Mouse (Mus musculus) liver, embryonic 16.5 days (tissue): ENCODE measurements at regions not wholly inside any gene's neighbourhood (a gene's known extent, or its start where the extent isn't known, plus 50 kb on each side); places are given as distances from the start of the nearest gene placed in this dataset.

Experiments
- ATAC-seq: fragments of 200-750 bp; cut with Nextera tagmentation; 2 replicates; pipeline ENCODE4 v1.8.0; 2017; ENCODE audit warnings: low read depth, mild to moderate bottlenecking, moderate number of reproducible peaks, moderate library complexity
- H3K27ac ChIP-seq: fragments of 300-500 bp; sonication (generic); 2 replicates; pipeline ENCODE4 v1.5.1; 2014; ENCODE audit warnings: mild to moderate bottlenecking, low read length
- H3K27me3 ChIP-seq: fragments of 300-500 bp; sonication (generic); 2 replicates; pipeline ENCODE4 v1.6.1; 2014; ENCODE audit warnings: low read depth, low read length, mixed read lengths; ENCODE audit not compliant: control insufficient read depth, insufficient read depth
- H3K36me3 ChIP-seq: fragments of 300-500 bp; sonication (generic); 2 replicates; pipeline ENCODE4 v1.6.1; 2014; ENCODE audit warnings: mild to moderate bottlenecking; ENCODE audit not compliant: control insufficient read depth, insufficient read depth
- H3K4me1 ChIP-seq: fragments of 300-500 bp; sonication (generic); 2 replicates; pipeline ENCODE4 v1.6.1; 2014; ENCODE audit warnings: low read depth, low read length, mixed read lengths; ENCODE audit not compliant: control insufficient read depth
- H3K4me2 ChIP-seq: fragments of 300-500 bp; sonication (generic); 2 replicates; pipeline ENCODE4 v1.6.1; 2014; ENCODE audit warnings: low read depth, low read length, mixed read lengths
- H3K4me3 ChIP-seq: fragments of 300-500 bp; sonication (generic); 2 replicates; pipeline ENCODE4 v1.5.1; 2014; ENCODE audit warnings: low read depth, mild to moderate bottlenecking, low read length
- H3K9ac ChIP-seq: fragments of 300-500 bp; sonication (generic); 2 replicates; pipeline ENCODE4 v1.6.1; 2014; ENCODE audit warnings: low read depth, low read length
- H3K9me3 ChIP-seq: fragments of 300-500 bp; sonication (generic); replicated peaks from 2 replicates; pipeline ENCODE4 v1.6.1; 2016; ENCODE audit warnings: low read length; ENCODE audit not compliant: control insufficient read depth
- WGBS: fragments of 180-500 bp; shearing (Covaris S2); extraction: QIAGEN DNeasy Blood & Tissue Kit; methylation state at CpG from one replicate; pipeline ENCODE4 v1.1.7; 2014; ENCODE audit not compliant: insufficient replicate concordance; 5-methylcytosine and 5-hydroxymethylcytosine counted together

DNA sequence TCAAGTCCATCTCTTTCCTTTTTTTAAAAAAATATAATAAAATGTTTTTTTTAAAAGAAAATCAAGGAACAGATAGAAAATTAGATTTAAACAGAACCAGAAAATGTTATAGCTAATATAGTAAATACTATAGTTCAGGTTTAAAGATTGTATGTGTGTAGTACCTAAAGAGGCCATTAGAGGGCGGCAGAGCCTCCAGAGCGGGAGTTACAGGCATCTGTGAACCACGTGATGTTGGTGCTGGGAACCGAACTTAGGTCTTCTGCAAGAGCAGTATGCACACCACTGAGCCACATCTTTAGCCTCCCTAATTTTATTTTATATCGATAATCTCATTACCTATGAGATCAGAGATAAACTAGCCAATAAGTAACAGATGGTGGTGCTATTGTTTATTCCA is 178.4 kb upstream of the Ankrd50 start:
- Histone ChIP-seq H3K27ac (no peak overlapping the region), H3K9ac (no peak overlapping the region), H3K27me3 (no peaks in the 10 kb centered on the region), H3K36me3 (no peaks in the 10 kb centered on the region), H3K9me3 (no peaks in the 10 kb centered on the region), H3K4me3 (no peak overlapping the region), H3K4me2 (no peak overlapping the region), H3K4me1 (no peaks in the 10 kb centered on the region)
- ATAC-seq: no peak
- 55% methylated on average over 5 of the region's 5 CpGs for WGBS

DNA sequence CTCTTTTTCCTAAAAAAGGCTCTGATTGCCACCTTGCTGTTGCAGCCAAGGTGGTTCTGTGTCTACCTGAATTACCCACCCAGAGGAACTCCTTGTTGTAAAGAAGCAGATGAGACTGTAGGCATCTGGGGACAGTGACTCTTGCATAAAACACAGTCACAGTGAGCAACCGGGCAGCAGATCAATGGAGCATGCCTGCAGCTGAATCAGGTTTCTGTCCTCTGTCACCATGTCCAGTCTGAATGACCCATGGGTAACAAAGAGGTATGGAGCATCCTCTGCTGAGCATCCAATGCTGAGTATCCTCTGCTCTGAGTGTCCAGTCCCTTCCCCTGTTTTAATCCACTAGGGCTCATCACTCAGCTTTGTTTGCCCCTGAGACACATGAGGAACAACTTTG is 172.1 kb upstream of the Ankrd50 start:
- no peak overlapping the region for H3K9ac ChIP-seq
- H3K4me3 ChIP-seq: no peak overlapping the region
- no peaks in the 10 kb centered on the region for H3K27me3 ChIP-seq
- H3K27ac ChIP-seq: no peak overlapping the region
- no peaks in the 10 kb centered on the region for H3K9me3 ChIP-seq
- WGBS: 65% methylated on average over 1 of the region's 1 CpGs
- no peak for ATAC-seq
- no peaks in the 10 kb centered on the region for H3K4me1 ChIP-seq
- no peaks in the 10 kb centered on the region for H3K36me3 ChIP-seq
- no peak overlapping the region for H3K4me2 ChIP-seq

DNA sequence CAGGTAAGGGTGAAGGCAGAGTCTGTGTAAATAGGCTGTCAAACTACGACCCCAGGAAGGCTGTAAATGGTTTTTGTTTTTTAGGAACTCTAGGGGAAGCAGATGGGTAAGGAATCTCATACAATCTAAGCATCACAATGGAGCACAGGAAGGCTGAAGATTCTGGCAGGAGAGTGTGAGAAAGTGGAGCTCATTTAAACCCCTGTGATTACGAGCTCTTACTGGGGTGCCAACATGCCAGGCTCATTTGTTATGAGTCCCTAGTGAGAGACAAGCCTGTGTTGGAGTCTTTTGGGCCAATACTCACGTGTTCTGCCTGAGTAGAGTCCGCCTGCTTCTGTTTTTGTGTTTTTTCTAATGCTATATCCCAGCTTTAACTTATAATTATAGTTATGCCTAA is 169.3 kb upstream of the Ankrd50 start:
- no peak overlapping the region for H3K9ac ChIP-seq
- no peak overlapping the region for H3K4me2 ChIP-seq
- H3K27ac ChIP-seq: no peak overlapping the region
- no peaks in the 10 kb centered on the region for H3K9me3 ChIP-seq
- H3K27me3 ChIP-seq: no peaks in the 10 kb centered on the region
- H3K36me3 ChIP-seq: no peaks in the 10 kb centered on the region
- WGBS: 55% methylated on average over 4 of the region's 4 CpGs
- ATAC-seq: no peak
- H3K4me3 ChIP-seq: no peak overlapping the region
- no peaks in the 10 kb centered on the region for H3K4me1 ChIP-seq

DNA sequence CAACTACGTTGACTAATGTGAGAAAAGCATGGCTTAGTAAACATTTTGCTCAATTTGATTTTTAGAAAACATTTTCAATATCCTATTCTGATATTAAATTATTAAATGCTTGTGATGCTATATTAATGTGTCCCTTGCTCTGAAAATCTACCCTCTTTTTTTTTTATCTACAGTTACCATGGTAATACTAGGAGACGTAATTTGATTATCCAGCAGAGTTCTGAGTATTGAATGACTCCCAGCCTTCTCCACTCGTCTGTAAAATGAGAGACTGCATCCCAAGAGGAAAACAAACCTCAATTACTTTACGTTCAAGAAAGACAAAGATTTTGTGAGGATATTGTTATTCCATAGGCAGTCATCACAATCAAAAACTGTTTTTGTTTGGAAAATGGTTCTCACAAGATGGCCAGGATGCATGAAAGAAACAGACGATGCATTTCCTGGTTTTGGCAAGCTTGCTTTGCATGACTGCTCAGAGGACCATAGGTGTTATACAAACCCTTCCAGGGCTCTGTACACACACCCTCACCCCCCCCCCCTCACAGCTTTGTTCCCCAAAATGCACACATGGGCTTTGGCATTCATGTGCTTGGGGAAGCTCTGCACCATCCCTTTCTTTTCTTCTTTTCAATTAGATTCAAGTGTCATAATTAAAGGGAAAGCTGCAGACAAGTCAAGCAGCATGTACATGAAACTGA is 168.5 kb upstream of the Ankrd50 start:
- 53% methylated on average over 5 of the region's 5 CpGs for WGBS
- ATAC-seq: no peak

DNA sequence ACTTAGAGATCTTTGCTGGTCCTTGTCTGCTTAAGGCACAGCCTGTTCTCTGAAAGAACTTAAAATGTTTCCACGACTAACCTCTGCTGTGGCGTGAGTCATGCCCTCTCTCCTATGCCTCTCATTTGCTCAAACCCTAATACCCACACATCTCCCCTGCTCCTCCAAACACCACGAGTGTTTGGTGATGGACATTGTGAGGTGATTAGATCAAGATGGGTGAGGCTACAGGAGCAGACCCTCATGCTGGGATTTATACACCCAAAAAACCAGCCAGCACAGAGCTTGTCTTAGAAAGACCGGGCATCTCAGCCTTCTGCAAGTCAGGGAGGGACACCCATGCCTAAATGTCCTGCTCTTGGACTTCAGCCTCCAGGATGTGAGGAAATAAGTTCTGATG is 165.5 kb upstream of the Ankrd50 start:
- Histone ChIP-seq H3K4me2 (no peak overlapping the region), H3K4me1 (no peaks in the 10 kb centered on the region), H3K27me3 (no peaks in the 10 kb centered on the region), H3K36me3 (no peaks in the 10 kb centered on the region), H3K27ac (no peak overlapping the region), H3K9ac (no peak overlapping the region), H3K9me3 (no peaks in the 10 kb centered on the region), H3K4me3 (no peak overlapping the region)
- ATAC-seq: no peak
- 54% methylated on average over 4 of the region's 4 CpGs for WGBS

More for the DNA sequence above, 168.5 kb upstream of the Ankrd50 start:
- Histone ChIP-seq H3K27ac (no peak overlapping the region), H3K9ac (no peak overlapping the region), H3K36me3 (no peaks in the 10 kb centered on the region), H3K4me3 (no peak overlapping the region), H3K4me1 (no peaks in the 10 kb centered on the region), H3K27me3 (no peaks in the 10 kb centered on the region), H3K9me3 (no peaks in the 10 kb centered on the region), H3K4me2 (no peak overlapping the region)

DNA sequence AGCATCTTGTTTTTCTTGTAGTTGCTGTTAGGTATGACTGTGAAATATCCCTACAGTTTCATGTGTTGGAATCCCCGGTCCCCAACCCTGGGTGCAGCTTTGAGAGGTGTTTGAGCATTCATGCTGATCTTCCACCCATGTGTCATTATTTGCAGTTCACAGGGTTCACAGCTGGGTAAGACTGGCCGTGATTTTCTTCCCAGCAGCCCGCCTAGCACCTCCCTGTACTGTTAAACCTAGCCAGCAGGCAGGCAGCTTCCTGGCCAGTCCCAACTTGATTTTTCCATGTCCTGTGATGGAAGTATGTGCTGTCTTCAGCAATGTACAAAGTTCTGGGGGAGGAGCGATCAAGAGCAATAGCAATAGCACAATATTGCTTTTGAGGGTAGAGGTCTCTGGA is 164.0 kb upstream of the Ankrd50 start:
- no peaks in the 10 kb centered on the region for H3K4me1 ChIP-seq
- no peak overlapping the region for H3K27ac ChIP-seq
- H3K4me2 ChIP-seq: no peak overlapping the region
- ATAC-seq: no peak
- H3K9me3 ChIP-seq: no peaks in the 10 kb centered on the region
- 46% methylated on average over 4 of the region's 4 CpGs for WGBS
- H3K9ac ChIP-seq: no peak overlapping the region
- H3K4me3 ChIP-seq: no peak overlapping the region
- H3K27me3 ChIP-seq: no peaks in the 10 kb centered on the region
- no peaks in the 10 kb centered on the region for H3K36me3 ChIP-seq

DNA sequence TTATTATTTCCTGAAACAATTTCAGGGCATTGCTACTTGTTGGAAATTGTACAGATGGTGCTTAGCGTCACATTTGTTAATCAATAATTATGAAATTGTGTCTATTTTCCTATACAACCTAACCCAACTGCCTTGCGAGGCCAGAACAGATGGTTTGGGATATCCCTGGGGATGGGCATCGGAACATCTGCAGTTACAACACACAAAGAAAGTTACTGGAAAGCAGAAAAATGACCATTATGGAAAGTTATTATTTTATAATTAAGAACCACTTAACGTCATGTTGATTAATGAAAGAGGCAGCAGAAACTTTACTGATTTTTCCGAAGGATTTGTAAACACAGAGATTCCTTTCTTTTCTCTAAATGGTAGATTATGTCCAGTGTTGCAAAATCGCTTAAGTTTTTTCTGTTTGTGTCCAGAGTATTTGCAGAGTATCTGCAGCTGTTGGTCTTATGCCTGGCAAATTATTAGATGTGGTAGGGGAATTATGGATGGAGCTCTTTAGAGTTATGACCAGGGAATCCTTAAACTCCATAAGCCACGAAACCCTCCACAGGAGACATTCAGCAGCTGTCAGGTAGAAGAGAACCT is 163.2 kb upstream of the Ankrd50 start:
- Histone ChIP-seq H3K9me3 (no peaks in the 10 kb centered on the region), H3K4me1 (no peaks in the 10 kb centered on the region), H3K4me3 (no peak overlapping the region), H3K36me3 (no peaks in the 10 kb centered on the region), H3K27me3 (no peaks in the 10 kb centered on the region), H3K4me2 (no peak overlapping the region), H3K27ac (no peak overlapping the region), H3K9ac (no peak overlapping the region)
- no peak for ATAC-seq
- WGBS: 65% methylated on average over 7 of the region's 7 CpGs

DNA sequence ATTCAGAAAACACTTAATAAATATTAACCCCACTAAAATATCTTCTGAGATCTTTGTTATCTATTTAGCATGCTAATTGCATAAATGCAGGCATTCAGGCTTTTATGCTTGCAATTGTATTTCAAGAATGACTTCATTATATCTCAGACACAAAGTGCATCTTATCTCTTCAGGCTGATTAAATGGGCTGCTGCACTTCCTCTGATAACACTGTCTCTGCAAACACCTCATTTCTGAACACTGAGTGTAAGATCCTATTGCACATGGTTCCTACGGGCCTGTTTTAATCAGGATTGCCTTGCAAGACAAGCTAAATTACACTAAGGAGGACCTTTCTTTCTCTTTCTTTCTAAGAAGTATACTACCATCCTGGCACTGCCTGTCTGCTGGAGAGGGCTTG is 157.1 kb upstream of the Ankrd50 start:
- Histone ChIP-seq H3K4me1 (no peaks in the 10 kb centered on the region), H3K36me3 (no peaks in the 10 kb centered on the region), H3K27ac (no peak overlapping the region), H3K9ac (no peak overlapping the region), H3K4me3 (no peak overlapping the region), H3K9me3 (no peaks in the 10 kb centered on the region), H3K4me2 (no peak overlapping the region), H3K27me3 (no peaks in the 10 kb centered on the region)
- 23% methylated on average over 1 of the region's 1 CpGs for WGBS
- no peak for ATAC-seq

DNA sequence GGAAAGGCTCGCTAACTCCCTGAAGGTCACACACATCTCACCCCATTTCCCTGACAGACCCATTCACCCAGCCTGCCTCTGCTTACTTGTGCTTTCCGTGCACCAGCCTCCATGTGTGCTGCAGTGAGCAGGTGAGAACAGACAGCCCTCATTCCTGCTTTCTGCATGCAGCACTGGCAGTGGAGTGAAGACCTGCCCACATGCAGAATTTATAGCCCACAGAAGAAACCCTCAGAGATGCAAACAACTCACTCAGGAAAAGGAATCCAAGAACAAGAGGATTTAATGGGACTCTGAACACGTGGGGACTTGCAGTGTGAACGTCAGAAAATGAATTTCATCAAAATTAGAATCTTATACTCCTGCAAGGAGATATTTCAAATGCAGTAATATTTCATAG is 152.2 kb upstream of the Ankrd50 start:
- Histone ChIP-seq H3K4me2 (no peak overlapping the region), H3K9ac (no peak overlapping the region), H3K9me3 (no peaks in the 10 kb centered on the region), H3K27me3 (no peaks in the 10 kb centered on the region), H3K36me3 (no peaks in the 10 kb centered on the region), H3K4me1 (no peaks in the 10 kb centered on the region), H3K4me3 (no peak overlapping the region), H3K27ac (no peak overlapping the region)
- ATAC-seq: no peak
- whole genome bisulfite sequencing: 50% methylated on average over 4 of the region's 4 CpGs
